Mouse (Mus musculus): ENCODE measurements around the gene Fam178b. TPM values are rescaled to one million over a fixed set of nuclear protein-coding genes. Genes with fewer than 3 reads are reported as not detected.
A peak's percentile ranks its signal among the peaks of the same experiment; 100 is the strongest.

Fam178b gene
- polyA plus RNA-seq, 1 experiment from 2014 or later, result not detected

DNA sequence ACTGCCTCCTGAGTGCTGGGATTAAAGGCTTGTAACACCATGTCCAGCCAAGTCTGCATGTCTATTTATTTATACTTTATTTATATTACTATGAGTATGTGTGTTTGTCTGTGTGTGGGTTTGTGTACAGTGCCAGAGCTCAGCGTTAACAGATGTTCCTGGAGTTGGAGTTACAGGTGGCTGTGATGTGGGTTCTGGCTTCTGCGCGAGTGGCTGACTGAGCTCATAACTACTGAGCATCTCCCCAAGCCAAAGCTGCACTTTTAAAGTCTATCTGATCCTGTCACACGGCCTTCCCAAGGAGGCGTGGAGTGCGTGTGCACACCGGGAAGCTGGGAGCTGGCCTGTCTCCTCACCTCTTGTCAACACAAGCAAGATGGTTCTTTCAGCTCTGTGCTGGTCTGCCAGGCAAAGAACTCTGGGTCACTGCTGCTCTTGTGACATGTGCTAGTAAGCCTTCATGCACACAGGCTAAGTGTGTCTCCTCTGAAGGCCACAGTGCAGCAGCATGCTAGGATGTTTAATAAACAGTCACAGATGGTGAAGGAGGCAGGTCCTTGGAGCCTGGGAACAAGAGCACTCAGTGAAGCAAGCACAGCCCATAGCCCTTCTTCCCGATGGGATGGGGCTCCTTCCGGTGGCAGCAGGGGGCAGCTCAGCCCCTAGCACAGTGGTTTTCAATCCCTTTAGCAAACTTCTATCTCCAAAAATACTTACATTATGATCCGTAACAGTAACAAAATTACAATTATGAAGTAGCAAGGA, 87.6 kb downstream of the Fam178b start:
- Histone ChIP-seq H3K27ac (ENCODE audit: low read depth, low read length) (no peak overlapping the region), H3K9ac (ENCODE audit: low read length) (no peak overlapping the region), H3K9me3 (ENCODE audit: control insufficient read depth, low read length) (no peaks in the 10 kb centered on the region), H3K4me3 (ENCODE audit: low read depth, low read length) (no peak overlapping the region), H3K36me3 (ENCODE audit: control insufficient read depth, insufficient read depth, low read length) (no peaks in the 10 kb centered on the region), H3K27me3 (ENCODE audit: control insufficient read depth, insufficient read depth, low read length) (no peaks in the 10 kb centered on the region), H3K4me2 (ENCODE audit: low read depth, low read length, severe bottlenecking) (no peak overlapping the region), H3K4me1 (replicated peaks; ENCODE audit: control insufficient read depth, insufficient read depth, low read length) (no peaks in the 10 kb centered on the region; the same call in 1 of the 2 replicates)
- 71% methylated on average over 10 of the region's 10 CpGs for WGBS
- no peak for DNase-seq (ENCODE audit: low spot score)
- no peak for ATAC-seq (replicated peaks; ENCODE audit: low FRiP score)

DNA sequence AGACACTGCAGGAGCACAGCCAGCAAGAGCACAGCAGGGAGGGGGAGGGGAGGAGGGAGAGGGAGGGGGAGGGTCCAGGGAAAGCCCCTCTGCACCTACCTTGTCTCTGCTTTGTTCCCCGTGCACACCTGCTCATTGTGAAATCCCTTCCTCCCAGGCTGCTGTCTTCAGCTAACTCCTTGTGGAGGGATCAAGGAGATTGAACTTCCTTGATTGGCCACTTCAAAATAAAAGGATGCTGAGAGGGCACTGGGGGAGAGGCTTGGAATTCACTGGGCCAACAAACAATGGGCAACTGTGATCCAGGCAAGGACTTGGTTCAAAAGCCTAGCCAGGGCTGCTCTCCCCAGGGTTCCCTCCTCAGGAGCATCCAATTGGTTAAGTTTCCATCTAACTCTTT, 89.9 kb downstream of the Fam178b start:
- ATAC-seq (replicated peaks; ENCODE audit: low FRiP score) (no peak), DNase-seq (ENCODE audit: low spot score) (no peak)
- no peaks in the 10 kb centered on the region for H3K27me3 ChIP-seq (ENCODE audit: control insufficient read depth, insufficient read depth, low read length)
- H3K4me1 ChIP-seq (replicated peaks; ENCODE audit: control insufficient read depth, insufficient read depth, low read length), result no peaks in the 10 kb centered on the region; the same call in 1 of the 2 replicates
- no peaks in the 10 kb centered on the region for H3K36me3 ChIP-seq (ENCODE audit: control insufficient read depth, insufficient read depth, low read length)
- H3K9me3 ChIP-seq (ENCODE audit: control insufficient read depth, low read length), result no peaks in the 10 kb centered on the region
- WGBS, result 9% methylated on average over 1 of the region's 1 CpGs
- H3K27ac ChIP-seq (ENCODE audit: low read depth, low read length), result no peak overlapping the region
- no peak overlapping the region for H3K4me3 ChIP-seq (ENCODE audit: low read depth, low read length)
- no peak overlapping the region for H3K4me2 ChIP-seq (ENCODE audit: low read depth, low read length, severe bottlenecking)
- H3K9ac ChIP-seq (ENCODE audit: low read length), result no peak overlapping the region

DNA sequence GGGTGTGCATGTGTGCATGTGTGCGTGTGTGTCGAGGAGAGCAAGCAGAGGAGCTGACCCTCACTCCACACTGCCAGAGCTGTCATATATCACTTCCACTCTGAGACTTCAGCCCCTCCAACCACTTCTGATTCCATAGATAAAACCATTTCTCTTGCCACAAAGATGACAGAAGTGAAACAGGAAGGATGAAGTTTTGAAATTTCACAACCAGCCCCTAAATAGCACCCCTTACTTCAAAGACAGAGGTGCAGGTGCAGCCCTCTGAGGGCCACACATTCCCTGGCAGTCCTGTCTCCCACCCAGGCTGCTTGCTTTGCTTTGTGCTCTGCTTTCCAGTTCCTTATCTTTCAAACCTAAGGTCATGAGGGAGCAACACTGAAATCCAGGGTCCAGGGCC, 91.6 kb downstream of the Fam178b start:
- no peaks in the 10 kb centered on the region for H3K9me3 ChIP-seq (ENCODE audit: control insufficient read depth, low read length)
- no peak overlapping the region for H3K4me2 ChIP-seq (ENCODE audit: low read depth, low read length, severe bottlenecking)
- H3K4me1 ChIP-seq (replicated peaks; ENCODE audit: control insufficient read depth, insufficient read depth, low read length), result no peaks in the 10 kb centered on the region; the same call in 1 of the 2 replicates
- H3K27ac ChIP-seq (ENCODE audit: low read depth, low read length), result no peak overlapping the region
- H3K36me3 ChIP-seq (ENCODE audit: control insufficient read depth, insufficient read depth, low read length), result no peaks in the 10 kb centered on the region
- WGBS, result 93% methylated on average over 2 of the region's 2 CpGs
- H3K27me3 ChIP-seq (ENCODE audit: control insufficient read depth, insufficient read depth, low read length), result no peaks in the 10 kb centered on the region
- no peak for ATAC-seq (replicated peaks; ENCODE audit: low FRiP score)
- H3K4me3 ChIP-seq (ENCODE audit: low read depth, low read length), result no peak overlapping the region
- H3K9ac ChIP-seq (ENCODE audit: low read length), result no peak overlapping the region
- DNase-seq (ENCODE audit: low spot score), result no peak

DNA sequence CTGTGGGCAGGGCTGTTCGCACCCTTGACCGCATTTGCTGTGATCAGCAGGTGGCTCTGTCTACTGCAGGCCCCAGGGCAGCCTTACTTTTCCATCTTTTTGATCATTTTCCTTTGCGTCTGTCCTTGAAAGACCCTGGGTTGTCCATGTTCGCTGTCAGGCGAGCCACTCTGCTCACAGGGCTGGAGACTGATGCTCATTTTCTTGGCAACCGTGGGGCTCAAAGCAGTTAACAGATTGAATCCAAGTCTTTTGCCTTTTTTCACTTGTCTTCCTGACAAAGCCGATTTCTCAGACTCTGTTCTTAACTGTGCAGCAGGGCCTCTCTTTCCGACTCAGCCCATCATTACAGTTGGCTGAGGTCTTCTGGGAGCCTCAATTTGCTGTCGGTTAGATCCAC, 92.3 kb downstream of the Fam178b start:
- Histone ChIP-seq H3K27me3 (ENCODE audit: control insufficient read depth, insufficient read depth, low read length) (no peaks in the 10 kb centered on the region), H3K9me3 (ENCODE audit: control insufficient read depth, low read length) (no peaks in the 10 kb centered on the region), H3K4me1 (replicated peaks; ENCODE audit: control insufficient read depth, insufficient read depth, low read length) (no peaks in the 10 kb centered on the region; the same call in 1 of the 2 replicates), H3K27ac (ENCODE audit: low read depth, low read length) (no peak overlapping the region), H3K9ac (ENCODE audit: low read length) (no peak overlapping the region), H3K36me3 (ENCODE audit: control insufficient read depth, insufficient read depth, low read length) (no peaks in the 10 kb centered on the region), H3K4me3 (ENCODE audit: low read depth, low read length) (no peak overlapping the region), H3K4me2 (ENCODE audit: low read depth, low read length, severe bottlenecking) (no peak overlapping the region)
- WGBS, result 69% methylated on average over 9 of the region's 9 CpGs
- no peak for DNase-seq (ENCODE audit: low spot score)
- ATAC-seq (replicated peaks; ENCODE audit: low FRiP score), result no peak

DNA sequence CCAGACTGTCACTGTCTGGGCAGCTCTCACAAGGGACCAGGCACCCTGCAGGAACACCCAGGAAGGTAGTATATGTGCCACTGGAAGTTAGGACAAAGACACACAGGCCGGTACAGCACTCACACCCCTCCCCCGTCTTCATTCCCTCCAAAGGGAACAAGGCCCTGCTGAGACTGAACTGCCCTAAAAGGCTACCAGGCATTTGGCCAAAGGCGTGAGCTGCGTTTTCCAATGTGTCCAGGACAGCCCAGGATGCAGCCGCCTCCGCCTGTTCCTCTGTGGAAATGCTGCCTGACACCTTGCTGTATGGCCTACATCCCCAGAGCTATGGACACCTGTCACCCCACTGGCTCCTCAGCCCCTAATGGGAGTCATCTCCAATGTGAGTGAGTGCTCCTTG, 93.5 kb downstream of the Fam178b start:
- Histone ChIP-seq H3K4me1 (replicated peaks; ENCODE audit: control insufficient read depth, insufficient read depth, low read length) (no peaks in the 10 kb centered on the region; the same call in 1 of the 2 replicates), H3K9ac (ENCODE audit: low read length) (no peak overlapping the region), H3K4me3 (ENCODE audit: low read depth, low read length) (no peak overlapping the region), H3K4me2 (ENCODE audit: low read depth, low read length, severe bottlenecking) (no peak overlapping the region), H3K9me3 (ENCODE audit: control insufficient read depth, low read length) (no peaks in the 10 kb centered on the region), H3K27ac (ENCODE audit: low read depth, low read length) (no peak overlapping the region), H3K27me3 (ENCODE audit: control insufficient read depth, insufficient read depth, low read length) (no peaks in the 10 kb centered on the region), H3K36me3 (ENCODE audit: control insufficient read depth, insufficient read depth, low read length) (no peaks in the 10 kb centered on the region)
- no peak for ATAC-seq (replicated peaks; ENCODE audit: low FRiP score)
- WGBS, result 48% methylated on average over 6 of the region's 6 CpGs
- no peak for DNase-seq (ENCODE audit: low spot score)

DNA sequence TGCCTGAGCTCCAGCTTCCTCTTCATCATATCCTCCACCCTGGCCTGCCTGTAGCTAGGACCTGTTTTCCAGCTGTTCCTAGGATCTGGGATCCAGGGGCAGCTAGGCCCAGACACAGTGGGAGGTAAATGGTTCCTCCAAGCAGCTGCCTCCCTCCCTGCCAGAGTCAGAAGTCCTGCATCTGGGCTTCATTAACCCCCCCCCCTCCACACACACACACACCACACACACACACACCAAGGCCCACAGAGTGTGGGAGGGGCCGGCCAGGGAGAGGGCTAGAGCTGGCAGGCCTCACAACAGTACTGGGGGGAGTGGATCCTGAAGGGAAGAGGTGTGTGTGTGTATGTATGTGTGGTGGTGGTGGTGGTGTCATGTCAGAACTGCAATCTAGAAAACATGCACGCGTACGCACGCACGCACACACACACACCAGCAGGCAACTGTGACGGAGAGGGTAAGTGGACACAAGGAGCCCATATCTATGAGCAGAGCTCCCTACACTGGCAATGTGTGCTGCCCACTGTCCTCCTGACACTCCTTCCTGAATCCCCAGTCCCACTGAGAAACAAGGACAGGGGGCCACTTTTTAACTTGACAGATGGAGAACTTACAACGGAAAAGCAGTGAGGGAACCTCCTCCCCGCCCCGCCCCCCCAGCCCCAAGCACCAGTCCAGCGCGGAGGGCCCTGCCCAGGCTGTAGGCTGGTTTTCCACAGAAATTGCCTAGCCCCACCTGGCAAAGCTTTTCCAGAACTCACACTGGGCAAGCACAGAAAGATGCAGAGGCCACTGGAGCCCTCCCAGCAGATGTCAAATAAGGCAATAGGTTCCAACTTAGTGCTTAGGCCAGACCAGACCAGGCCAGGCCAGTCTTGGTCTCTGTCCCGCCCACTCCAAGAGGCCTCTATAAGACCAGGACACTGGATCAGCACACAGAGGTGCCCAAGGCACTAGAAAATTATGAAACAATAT, 94.2 kb downstream of the Fam178b start:
- no peaks in the 10 kb centered on the region for H3K27me3 ChIP-seq (ENCODE audit: control insufficient read depth, insufficient read depth, low read length)
- no peaks in the 10 kb centered on the region for H3K36me3 ChIP-seq (ENCODE audit: control insufficient read depth, insufficient read depth, low read length)
- no peak overlapping the region for H3K27ac ChIP-seq (ENCODE audit: low read depth, low read length)
- no peak overlapping the region for H3K9ac ChIP-seq (ENCODE audit: low read length)
- WGBS, result 66% methylated on average over 13 of the region's 13 CpGs
- no peak overlapping the region for H3K4me2 ChIP-seq (ENCODE audit: low read depth, low read length, severe bottlenecking)
- ATAC-seq (replicated peaks; ENCODE audit: low FRiP score), result peak; percentile 58; the same call in 1 of the 2 replicates
- no peaks in the 10 kb centered on the region for H3K9me3 ChIP-seq (ENCODE audit: control insufficient read depth, low read length)
- H3K4me3 ChIP-seq (ENCODE audit: low read depth, low read length), result no peak overlapping the region
- peak; percentile 60 for DNase-seq (ENCODE audit: low spot score)
- H3K4me1 ChIP-seq (replicated peaks; ENCODE audit: control insufficient read depth, insufficient read depth, low read length), result no peaks in the 10 kb centered on the region; the same call in 1 of the 2 replicates

DNA sequence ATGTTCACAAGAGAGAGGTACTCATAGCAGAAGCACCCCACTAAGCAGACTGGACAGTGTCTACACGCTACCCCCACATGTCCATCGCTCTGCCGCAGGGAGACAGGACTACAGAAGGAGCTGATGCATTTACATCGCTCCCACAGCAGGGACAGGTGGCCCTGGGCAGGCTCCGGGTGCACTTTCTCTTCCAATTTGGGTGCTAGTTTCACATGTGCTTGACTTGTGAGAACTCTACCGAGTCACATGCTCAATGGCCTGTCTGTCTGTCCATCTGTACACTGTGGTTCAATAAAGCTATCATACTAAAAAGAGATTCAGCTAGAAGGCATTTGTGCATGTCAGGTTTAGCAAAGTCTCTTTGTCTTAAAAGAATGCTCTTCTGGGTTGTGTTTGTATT, 95.1 kb downstream of the Fam178b start:
- 86% methylated on average over 6 of the region's 6 CpGs for WGBS

DNA sequence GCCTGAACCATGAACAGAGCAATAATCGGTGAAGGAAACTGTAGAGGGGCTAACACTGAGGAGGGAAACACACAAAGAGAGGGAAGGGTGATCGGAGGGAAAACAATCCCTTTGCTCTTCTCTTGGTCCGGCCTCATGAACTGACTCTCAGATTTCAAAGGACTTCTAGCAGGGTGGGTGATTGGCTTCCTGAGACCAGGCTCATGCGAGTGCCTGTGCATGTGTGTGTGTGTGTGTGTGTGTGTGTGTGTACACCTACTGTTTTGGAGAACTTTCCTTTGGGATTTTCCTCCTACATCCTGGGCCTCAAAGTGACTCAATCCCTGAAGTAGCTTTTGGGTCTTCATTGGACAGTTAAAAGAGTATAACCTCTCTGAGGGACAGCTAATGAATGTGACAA, 96.7 kb downstream of the Fam178b start:
- DNase-seq (ENCODE audit: low spot score), result no peak
- no peaks in the 10 kb centered on the region; the same call in 1 of the 2 replicates for H3K4me1 ChIP-seq (replicated peaks; ENCODE audit: control insufficient read depth, insufficient read depth, low read length)
- no peaks in the 10 kb centered on the region for H3K36me3 ChIP-seq (ENCODE audit: control insufficient read depth, insufficient read depth, low read length)
- H3K27me3 ChIP-seq (ENCODE audit: control insufficient read depth, insufficient read depth, low read length), result peaks cover 3% of the 10 kb centered on the region; the same call in 1 of the 2 replicates
- H3K4me2 ChIP-seq (ENCODE audit: low read depth, low read length, severe bottlenecking), result no peak overlapping the region
- H3K4me3 ChIP-seq (ENCODE audit: low read depth, low read length), result no peak overlapping the region
- no peak for ATAC-seq (replicated peaks; ENCODE audit: low FRiP score)
- H3K9me3 ChIP-seq (ENCODE audit: control insufficient read depth, low read length), result no peaks in the 10 kb centered on the region
- no peak overlapping the region for H3K27ac ChIP-seq (ENCODE audit: low read depth, low read length)
- no peak overlapping the region for H3K9ac ChIP-seq (ENCODE audit: low read length)
- 34% methylated on average over 4 of the region's 4 CpGs for whole genome bisulfite sequencing

More for the DNA sequence above, 95.1 kb downstream of the Fam178b start:
- no peak for DNase-seq (ENCODE audit: low spot score)
- no peaks in the 10 kb centered on the region; the same call in 1 of the 2 replicates for H3K4me1 ChIP-seq (replicated peaks; ENCODE audit: control insufficient read depth, insufficient read depth, low read length)
- no peak overlapping the region for H3K27ac ChIP-seq (ENCODE audit: low read depth, low read length)
- no peaks in the 10 kb centered on the region for H3K36me3 ChIP-seq (ENCODE audit: control insufficient read depth, insufficient read depth, low read length)
- no peak overlapping the region for H3K9ac ChIP-seq (ENCODE audit: low read length)
- no peak for ATAC-seq (replicated peaks; ENCODE audit: low FRiP score)
- H3K4me2 ChIP-seq (ENCODE audit: low read depth, low read length, severe bottlenecking), result no peak overlapping the region
- peaks cover 3% of the 10 kb centered on the region; the same call in 1 of the 2 replicates for H3K27me3 ChIP-seq (ENCODE audit: control insufficient read depth, insufficient read depth, low read length)
- no peaks in the 10 kb centered on the region for H3K9me3 ChIP-seq (ENCODE audit: control insufficient read depth, low read length)
- no peak overlapping the region for H3K4me3 ChIP-seq (ENCODE audit: low read depth, low read length)
